Mouse (Mus musculus) megakaryocyte progenitor cell, adult 5-6 weeks (primary cell): ENCODE data around the gene Eya3. TPM values are rescaled to one million over a fixed set of nuclear protein-coding genes. Genes with fewer than 3 reads are reported as not detected.

ENCODE experiments used
- ATAC-seq: replicated peaks from 2 replicates; pipeline ENCODE4 v1.8.0; 2016; ENCODE audit warnings: mild to moderate bottlenecking, moderate TSS enrichment, inconsistent platforms; ENCODE audit not compliant: poor library complexity
- total RNA-seq, 2 experiments: library from RNA; stranded (forward) in 1 of 2; stranded (reverse) in 1 of 2; fragments of 157-497, 149-512 nt in 1 of 2; fragments of 200-1000 nt in 1 of 2; gene quantifications; 2 replicates each; pipeline versions ENCODE4 v1.2.3 to v1.2.4; 2015 to 2017

Eya3 gene
- total RNA-seq, 2 experiments from 2014 or later, result 26.7 to 58.2 TPM

GRCm38 (mm10) chr4:132639191-132639713, 465 bp downstream of the Eya3 start:
- peak; percentile 27 for ATAC-seq

DNA sequence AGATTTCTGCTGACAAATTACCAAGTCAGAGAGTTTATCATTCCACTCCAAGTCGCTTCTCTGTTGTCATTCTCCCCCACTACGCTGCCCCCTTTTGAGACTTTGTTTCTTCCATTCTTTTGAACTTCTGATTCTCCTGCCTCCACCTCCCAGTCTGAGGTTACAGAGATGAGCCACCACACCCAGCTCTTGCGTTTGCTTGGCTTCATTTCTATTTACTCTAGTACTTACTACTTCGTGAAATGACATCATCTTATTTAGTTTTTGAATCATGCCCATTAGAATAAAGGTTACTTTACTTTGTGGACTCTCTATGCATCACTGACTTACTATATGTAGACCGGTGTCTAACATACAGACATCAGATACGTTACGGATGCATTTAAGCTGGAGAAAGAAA, 8.7 kb downstream of the Eya3 start:
- no peak for ATAC-seq

DNA sequence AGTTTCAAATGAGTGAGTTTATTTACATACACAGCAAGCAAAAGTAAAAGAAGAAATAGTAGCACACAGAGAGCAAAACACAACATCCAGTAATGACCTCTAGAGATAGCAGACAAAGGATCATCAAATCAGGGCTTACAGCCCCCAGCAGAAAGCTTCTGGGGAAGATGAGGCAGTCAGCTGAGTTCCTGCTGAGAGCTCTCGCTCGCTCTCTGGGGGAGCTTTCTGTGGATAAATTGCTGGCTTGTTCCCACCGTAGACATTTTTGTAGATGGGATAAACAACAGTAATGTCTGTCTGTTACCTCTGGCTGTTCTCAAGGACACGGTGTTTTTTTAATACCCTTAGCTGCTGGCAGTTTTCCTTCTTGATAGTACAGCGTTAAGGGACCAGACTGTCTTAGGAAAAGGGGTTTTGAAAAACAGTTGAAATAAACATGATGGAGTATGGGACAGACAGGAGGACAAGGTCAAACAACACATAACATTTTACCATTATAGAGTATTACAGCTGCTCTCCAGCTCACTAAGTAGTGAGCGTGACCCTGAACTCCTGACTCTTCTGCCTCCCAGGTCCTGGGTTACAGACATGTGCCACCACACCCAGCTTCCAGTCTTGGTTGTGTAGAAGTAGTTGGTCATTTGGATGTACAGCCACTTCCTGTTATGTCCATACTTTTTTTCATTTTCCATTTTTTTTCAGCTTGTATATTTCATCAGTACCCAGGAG, 10.6 kb downstream of the Eya3 start:
- ATAC-seq, result no peak

DNA sequence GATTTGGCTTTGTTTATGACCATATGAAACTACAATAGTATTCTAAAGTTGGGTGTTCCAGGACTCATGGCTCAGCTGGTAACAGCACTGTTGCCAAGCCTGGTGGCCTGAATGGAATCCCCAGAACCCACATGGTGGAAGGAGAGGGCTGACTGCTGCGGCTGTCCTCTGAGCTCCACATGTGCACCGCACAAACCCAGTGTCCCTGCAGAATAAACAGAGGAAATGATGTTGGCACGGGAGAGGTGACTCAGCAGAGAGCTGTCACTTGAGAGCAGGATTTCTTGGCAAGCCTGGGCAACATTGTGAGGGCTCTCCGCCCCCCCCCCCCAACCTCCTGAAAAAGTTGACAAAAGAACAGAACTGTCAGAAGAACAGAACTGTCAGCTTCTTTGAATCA, 14.1 kb downstream of the Eya3 start:
- peak; percentile 78 for ATAC-seq

DNA sequence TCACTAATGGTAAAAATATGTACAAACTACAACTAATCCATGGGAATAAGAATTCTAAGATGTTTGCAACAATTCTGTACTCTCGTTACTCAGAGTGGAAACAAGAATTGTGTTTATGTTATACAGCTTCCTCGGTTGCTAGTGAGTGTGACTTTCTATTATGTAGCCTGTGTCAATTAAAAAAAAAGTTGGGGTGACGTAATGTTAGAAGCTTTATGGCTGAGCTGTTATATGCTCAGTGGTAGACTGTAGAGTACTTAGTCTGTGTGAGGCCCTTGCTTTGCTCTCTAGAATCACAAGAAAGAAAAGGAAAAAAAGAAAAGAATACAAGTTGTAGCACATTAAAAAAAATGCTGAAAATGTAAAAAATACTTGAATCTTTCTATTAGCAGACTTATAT, 15.0 kb downstream of the Eya3 start:
- ATAC-seq, result no peak

- ATAC-seq, result no peak
Measured at GRCm38 (mm10) chr4:132655290-132655689, 16.5 kb downstream of the Eya3 start.

GRCm38 (mm10) chr4:132659106-132659505, 20.3 kb downstream of the Eya3 start:
- ATAC-seq, result no peak

- no peak for ATAC-seq
Measured at GRCm38 (mm10) chr4:132672697-132673096, 33.9 kb downstream of the Eya3 start.

- ATAC-seq, result peak; percentile 86
Measured at GRCm38 (mm10) chr4:132676771-132677539, 38.2 kb downstream of the Eya3 start.

DNA sequence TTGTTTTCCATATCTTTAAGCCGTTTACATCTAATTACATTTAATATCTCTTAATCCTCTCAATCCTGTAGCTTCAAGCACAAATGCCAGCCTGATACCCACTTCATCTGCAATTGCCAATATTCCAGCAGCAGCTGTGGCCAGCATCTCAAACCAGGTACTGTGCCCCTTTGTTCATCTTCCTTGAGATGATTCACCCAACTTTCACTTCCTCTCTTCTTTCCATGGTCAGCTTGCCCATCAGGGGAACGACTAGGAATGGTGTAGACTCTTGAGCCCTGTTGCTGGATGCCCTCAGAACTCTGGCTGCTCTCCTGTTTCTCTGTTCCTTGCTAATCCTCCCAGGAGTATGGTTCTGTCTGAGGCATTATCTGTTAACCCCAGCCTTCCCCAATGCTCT, 50.8 kb downstream of the Eya3 start:
- no peak for ATAC-seq

DNA sequence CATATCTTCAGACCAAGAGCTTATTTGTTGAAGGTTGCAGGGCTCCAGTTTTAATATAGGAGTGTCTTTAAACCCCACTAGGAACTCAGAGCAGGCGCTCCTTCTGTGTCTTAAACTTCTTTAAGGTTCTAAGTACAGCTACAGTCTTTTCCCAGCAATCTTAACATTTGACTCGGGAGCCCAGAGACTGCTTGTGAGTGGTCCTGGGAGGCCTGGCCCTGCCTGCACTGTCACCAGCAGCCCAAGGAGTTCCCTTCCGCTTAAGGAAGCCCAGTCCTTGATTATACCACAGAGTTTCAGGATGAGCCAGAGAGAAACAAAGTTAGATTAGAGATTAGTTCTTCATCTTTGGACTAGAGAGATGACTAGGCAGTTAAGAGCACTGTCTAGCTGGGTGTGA, 54.6 kb downstream of the Eya3 start:
- no peak for ATAC-seq

DNA sequence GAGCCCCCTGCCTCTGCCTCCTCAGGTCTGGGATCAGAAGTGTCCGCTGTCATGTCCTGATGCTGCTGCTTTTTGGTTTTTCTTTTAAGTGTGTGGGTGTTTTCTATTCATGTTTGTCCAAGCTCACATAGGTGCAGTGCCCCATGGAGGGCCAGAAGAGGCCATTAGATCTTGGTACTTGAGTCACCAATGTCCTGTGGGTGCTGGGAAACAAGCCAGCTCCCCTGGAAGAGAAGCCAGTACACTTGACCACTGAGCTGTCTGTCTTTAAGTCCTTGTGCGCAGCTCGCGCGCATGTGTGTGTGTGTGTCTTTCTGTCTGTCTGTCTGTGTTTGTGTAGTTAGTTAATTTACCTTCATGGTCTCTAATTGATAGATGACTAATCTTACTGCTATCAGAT, 63.3 kb downstream of the Eya3 start:
- no peak for ATAC-seq

DNA sequence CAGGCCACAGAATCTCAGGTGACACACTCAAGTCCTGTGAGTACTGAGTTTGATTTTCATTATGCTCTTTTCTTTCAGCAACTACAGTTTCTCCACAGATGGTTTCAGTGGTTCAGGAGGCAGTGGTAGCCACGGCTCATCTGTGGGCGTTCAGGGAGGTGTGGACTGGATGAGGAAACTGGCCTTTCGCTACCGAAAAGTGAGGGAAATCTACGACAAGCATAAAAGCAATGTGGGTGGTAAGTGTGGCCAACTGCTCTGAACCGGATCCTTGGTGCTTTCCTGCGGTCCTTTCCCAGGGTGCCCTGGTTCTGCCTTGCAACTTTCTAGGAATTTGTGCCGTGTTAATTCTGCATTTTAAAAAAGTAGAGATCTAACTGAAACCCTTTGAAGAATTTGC, 68.1 kb downstream of the Eya3 start:
- ATAC-seq, result no peak

DNA sequence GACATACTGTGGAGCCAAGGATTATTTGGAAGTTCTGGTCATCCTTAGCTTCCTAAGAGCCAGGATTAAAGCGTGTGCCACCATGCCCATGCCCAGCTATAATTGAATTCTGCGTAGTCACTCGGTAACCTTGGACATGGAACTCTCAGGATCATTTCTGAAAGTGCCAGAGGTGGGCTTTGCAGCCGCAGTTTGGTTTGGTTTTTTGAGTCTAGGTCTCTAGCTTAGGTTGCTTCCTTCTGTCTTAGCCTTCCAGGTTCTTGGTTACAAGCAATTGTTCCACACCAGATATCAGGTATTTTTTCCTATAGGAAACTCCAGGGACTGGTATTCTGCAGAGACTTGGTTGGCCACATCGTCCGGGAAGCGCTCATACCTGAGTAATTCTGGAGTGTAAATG, 74.4 kb downstream of the Eya3 start:
- no peak for ATAC-seq

- ATAC-seq, result no peak
Measured at GRCm38 (mm10) chr4:132718251-132718650, 79.5 kb downstream of the Eya3 start.

GRCm38 (mm10) chr4:132728233-132728632, 89.4 kb downstream of the Eya3 start:
- ATAC-seq, result no peak

DNA sequence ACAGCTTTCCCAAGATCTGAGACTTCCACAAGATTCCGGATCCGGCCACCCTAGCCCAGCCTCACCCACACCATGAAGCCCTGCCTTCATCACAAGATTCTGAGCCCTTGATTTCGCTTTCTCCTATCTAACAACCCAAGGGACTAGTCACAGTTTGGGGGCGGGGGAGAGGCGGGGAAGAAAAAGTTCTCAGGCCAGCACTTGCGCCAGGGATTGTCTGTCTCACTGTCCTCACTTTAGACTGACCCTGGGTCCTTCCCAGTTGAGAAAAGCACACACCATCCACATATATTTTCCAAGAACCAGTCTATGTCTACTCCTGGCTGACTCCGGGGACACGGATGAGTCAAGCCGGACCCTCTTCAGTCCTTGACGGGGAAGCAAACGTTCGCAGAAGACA, 92.8 kb downstream of the Eya3 start:
- no peak for ATAC-seq

- peak; percentile 93 for ATAC-seq
Measured at GRCm38 (mm10) chr4:132732148-132732684, 93.4 kb downstream of the Eya3 start, which contains the start of gene Xkr8. Xkr8 (minus strand) TSS chr4:132732546.

DNA sequence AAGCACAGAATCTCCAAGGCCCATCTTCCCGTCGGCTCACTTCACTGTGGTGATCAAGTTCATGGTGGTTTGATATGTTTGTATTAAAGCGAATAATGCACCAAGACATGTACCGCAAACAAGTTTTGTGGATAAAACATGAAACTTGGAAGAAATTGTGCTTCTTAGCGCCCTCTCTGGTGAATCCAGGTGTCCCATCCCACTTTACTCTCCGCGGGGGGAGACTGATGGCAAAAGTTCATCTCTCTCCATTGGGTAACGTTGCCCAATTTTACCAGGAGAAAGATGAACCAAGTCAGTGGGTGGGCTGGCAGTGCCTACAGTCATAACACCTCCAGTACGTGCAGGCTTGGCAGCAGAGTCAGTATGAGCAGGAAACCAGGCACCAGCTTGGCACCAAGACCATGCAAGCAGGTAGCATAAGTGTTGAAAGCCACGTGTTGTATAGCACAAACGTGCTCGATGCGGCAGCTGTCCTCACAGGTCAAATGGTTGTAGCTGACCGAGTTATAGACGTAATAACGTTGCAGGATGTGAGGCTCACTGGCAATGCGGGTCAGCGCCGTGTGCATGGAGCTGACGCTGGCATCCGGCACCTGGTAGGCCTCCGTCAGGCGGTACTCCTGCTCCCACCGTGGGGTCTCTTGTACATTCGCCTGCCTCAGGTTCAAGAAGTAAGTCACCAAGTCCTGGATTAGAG, 94.4 kb downstream of the Eya3 start:
- no peak for ATAC-seq

DNA sequence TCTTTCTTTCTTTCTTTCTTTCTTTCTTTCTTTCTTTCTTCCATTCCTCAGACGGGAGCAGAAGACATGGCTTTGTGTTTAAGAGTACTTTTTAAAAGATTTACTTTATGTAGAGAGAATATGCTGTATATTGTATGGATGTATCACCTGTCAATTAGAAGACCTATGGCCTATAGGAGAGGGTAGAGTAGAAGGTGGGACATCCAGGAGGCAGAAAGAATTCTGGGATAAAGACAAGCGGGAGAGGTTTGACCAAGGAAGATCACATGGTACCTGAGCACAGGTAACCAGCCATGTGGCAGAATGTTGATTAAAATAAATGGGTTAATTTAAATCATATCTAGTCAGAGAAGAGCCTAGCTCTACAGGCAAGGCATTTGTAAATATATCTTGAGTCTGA, 96.0 kb downstream of the Eya3 start:
- ATAC-seq, result no peak

DNA sequence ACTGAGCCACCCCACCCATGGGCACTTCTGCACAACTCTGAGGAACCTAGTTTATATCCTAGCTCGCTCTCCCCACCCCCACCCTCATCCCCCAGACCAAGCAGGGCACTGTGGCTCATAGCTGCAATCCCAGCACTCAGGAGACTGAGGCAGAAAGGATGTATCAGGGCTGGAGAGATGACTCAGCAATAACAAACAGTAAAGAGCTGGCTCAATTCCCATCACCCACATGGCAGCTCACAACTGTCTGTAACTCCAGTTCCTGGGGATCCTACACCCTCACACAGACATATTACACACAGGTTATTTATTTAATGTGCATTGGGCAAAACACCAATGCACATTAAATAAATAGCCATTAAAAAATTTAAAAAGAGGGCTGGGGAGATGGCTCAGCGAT, 96.6 kb downstream of the Eya3 start:
- ATAC-seq, result no peak
